Mouse (Mus musculus) kidney, adult 2 months (tissue): ENCODE results near the gene Pias4. TPM values are rescaled to one million over a fixed set of nuclear protein-coding genes. Genes with fewer than 3 reads are reported as not detected.

Source experiments
- DNase-seq: peaks from one replicate; pipeline ENCODE4 v3.0.0; 2021
- H3K27ac ChIP-seq: fragments of 200-500 bp; 2 replicates; pipeline ENCODE4 v1.5.1; 2012; ENCODE audit warnings: low read depth, low read length, control low read depth, inconsistent platforms; ENCODE audit not compliant: insufficient read depth
- H3K27me3 ChIP-seq: fragments of 200-500 bp; replicated peaks from 2 replicates; pipeline ENCODE4 v1.6.1; 2012; ENCODE audit warnings: mild to moderate bottlenecking, moderate library complexity, low read length, inconsistent platforms; ENCODE audit not compliant: control insufficient read depth, insufficient read depth
- H3K36me3 ChIP-seq: fragments of 200-500 bp; 2 replicates; pipeline ENCODE4 v1.6.1; 2012; ENCODE audit warnings: mild to moderate bottlenecking, moderate library complexity, low read length, inconsistent platforms; ENCODE audit not compliant: control insufficient read depth, insufficient read depth
- H3K4me1 ChIP-seq: fragments of 200-500 bp; 2 replicates; pipeline ENCODE4 v1.6.1; 2011; ENCODE audit warnings: low read length; ENCODE audit not compliant: control insufficient read depth, insufficient read depth
- H3K4me3 ChIP-seq: fragments of 200-500 bp; 2 replicates; pipeline ENCODE4 v1.5.1; 2011; ENCODE audit warnings: mild to moderate bottlenecking, low read depth, low read length, control low read depth; ENCODE audit not compliant: insufficient read depth
- CTCF ChIP-seq: fragments of 200-500 bp; conservative IDR thresholded peaks from 2 replicates; pipeline ENCODE4 v1.5.1; 2011; ENCODE audit warnings: low read depth, mild to moderate bottlenecking, control low read depth, low read length, moderate library complexity, mixed read lengths; ENCODE audit not compliant: insufficient read depth, insufficient read length
- POLR2A ChIP-seq: fragments of 200-500 bp; IDR thresholded peaks from one replicate; pipeline ENCODE4 v1.6.1; 2011; ENCODE audit warnings: low read depth, low read length, control low read depth
- WGBS: fragments of 180-500 bp; shearing (Covaris S2); methylation state at CpG from one replicate; pipeline ENCODE4 v1.1.7; 2018; 5-methylcytosine and 5-hydroxymethylcytosine counted together
- polyA plus RNA-seq: library from polyadenylated mRNA; depleted of rRNA; stranded (reverse); fragments of >200 nt; gene quantifications from 2 replicates; pipeline ENCODE4 v1.2.3, GENCODE M21; 2012

The Pias4 gene
- polyA plus RNA-seq, 1 experiment: 36.8 TPM

- no peak within 1 kb of the TSS for H3K4me3 ChIP-seq
- DNase-seq: no peak
- WGBS: 57% methylated on average over 13 of the region's 13 CpGs
- H3K27ac ChIP-seq: no peak within 1 kb of the TSS
- H3K27me3 ChIP-seq: no peaks in the 10 kb centered on the region
- no peaks in the 10 kb centered on the region for H3K4me1 ChIP-seq
- H3K36me3 ChIP-seq: no peaks in the 10 kb centered on the region
- no peak for TF ChIP-seq POLR2A
- TF ChIP-seq CTCF: no peak
These were observed 34.4 kb upstream of the Pias4 start, which contains the start of gene Nmrk2 for GRCm38 (mm10) chr10:81201807-81202758. Nmrk2 (minus strand) TSS chr10:81202051.

- TF ChIP-seq CTCF (no peak), POLR2A (no peak)
- Histone ChIP-seq H3K4me1 (no peaks in the 10 kb centered on the region), H3K36me3 (no peaks in the 10 kb centered on the region), H3K27ac (no peak overlapping the region), H3K27me3 (no peaks in the 10 kb centered on the region), H3K4me3 (no peak overlapping the region)
- DNase-seq: no peak
- WGBS: 81% methylated on average over 20 of the region's 20 CpGs
These were observed 33.0 kb upstream of the Pias4 start for GRCm38 (mm10) chr10:81200605-81201287.

- 84% methylated on average over 13 of the region's 13 CpGs for WGBS
These were observed 32.4 kb upstream of the Pias4 start for GRCm38 (mm10) chr10:81200141-81200540.

GRCm38 (mm10) chr10:81198990-81199389 is 31.3 kb upstream of the Pias4 start:
- 86% methylated on average over 6 of the region's 6 CpGs for WGBS

More at GRCm38 (mm10) chr10:81200141-81200540, 32.4 kb upstream of the Pias4 start:
- TF ChIP-seq CTCF (no peak), POLR2A (no peak)
- DNase-seq: no peak
- H3K4me1 ChIP-seq: no peaks in the 10 kb centered on the region
- no peaks in the 10 kb centered on the region for H3K27me3 ChIP-seq
- H3K4me3 ChIP-seq: no peak overlapping the region
- H3K36me3 ChIP-seq: no peaks in the 10 kb centered on the region
- no peak overlapping the region for H3K27ac ChIP-seq

GRCm38 (mm10) chr10:81198230-81198629 is 30.5 kb upstream of the Pias4 start:
- no peaks in the 10 kb centered on the region for H3K36me3 ChIP-seq
- no peak overlapping the region for H3K4me3 ChIP-seq
- H3K4me1 ChIP-seq: no peaks in the 10 kb centered on the region
- peak; percentile 62 for DNase-seq
- TF ChIP-seq POLR2A (no peak), CTCF (peak; percentile 54)
- no peak overlapping the region for H3K27ac ChIP-seq
- H3K27me3 ChIP-seq: no peaks in the 10 kb centered on the region
- WGBS: under 1% methylated on average over 9 of the region's 9 CpGs

More at GRCm38 (mm10) chr10:81198990-81199389, 31.3 kb upstream of the Pias4 start:
- TF ChIP-seq POLR2A (no peak), CTCF (no peak)
- Histone ChIP-seq H3K4me1 (no peaks in the 10 kb centered on the region), H3K4me3 (no peak overlapping the region), H3K36me3 (no peaks in the 10 kb centered on the region), H3K27me3 (no peaks in the 10 kb centered on the region), H3K27ac (no peak overlapping the region)
- no peak for DNase-seq

- Histone ChIP-seq H3K4me3 (no peak overlapping the region), H3K27me3 (no peaks in the 10 kb centered on the region), H3K27ac (no peak overlapping the region), H3K36me3 (no peaks in the 10 kb centered on the region), H3K4me1 (no peaks in the 10 kb centered on the region)
- WGBS: 53% methylated on average over 6 of the region's 6 CpGs
- TF ChIP-seq POLR2A (no peak), CTCF (no peak)
- no peak for DNase-seq
These were observed 29.6 kb upstream of the Pias4 start for GRCm38 (mm10) chr10:81197305-81197704.
